Mouse (Mus musculus) cortical plate, adult 2 months (tissue): Measurements from ENCODE around the gene Rcc1. TPM values are rescaled to one million over a fixed set of nuclear protein-coding genes. Genes with fewer than 3 reads are reported as not detected.

Experiments
- H3K27ac ChIP-seq: fragments of 200-500 bp; 2 replicates; pipeline ENCODE4 v1.5.1; 2012; ENCODE audit warnings: low read length, control low read depth, inconsistent platforms; ENCODE audit not compliant: insufficient read depth
- H3K4me1 ChIP-seq: fragments of 200-500 bp; 2 replicates; pipeline ENCODE4 v1.6.1; 2011; ENCODE audit warnings: low read length; ENCODE audit not compliant: control insufficient read depth, insufficient read depth
- H3K4me3 ChIP-seq: fragments of 200-500 bp; 2 replicates; pipeline ENCODE4 v1.5.1; 2011; ENCODE audit warnings: mild to moderate bottlenecking, low read length, control low read depth; ENCODE audit not compliant: insufficient read depth
- CTCF ChIP-seq: fragments of 200-500 bp; IDR thresholded peaks from 2 replicates; pipeline ENCODE4 v1.5.1; 2011; ENCODE audit warnings: mild to moderate bottlenecking, control low read depth, low read length; ENCODE audit not compliant: insufficient read depth; ENCODE audit errors: extremely low read depth
- POLR2A ChIP-seq: fragments of 200-500 bp; IDR thresholded peaks from 2 replicates; pipeline ENCODE4 v1.6.1; 2011; ENCODE audit warnings: mild to moderate bottlenecking, low read length, control low read depth; ENCODE audit not compliant: insufficient read depth; ENCODE audit errors: extremely low read depth
- polyA plus RNA-seq: library from polyadenylated mRNA; depleted of rRNA; stranded (reverse); fragments of >200 nt; gene quantifications from 2 replicates; pipeline ENCODE4 v1.2.3, GENCODE M21; 2012

The Rcc1 gene
- polyA plus RNA-seq, 1 experiment = 8.8 TPM

DNA sequence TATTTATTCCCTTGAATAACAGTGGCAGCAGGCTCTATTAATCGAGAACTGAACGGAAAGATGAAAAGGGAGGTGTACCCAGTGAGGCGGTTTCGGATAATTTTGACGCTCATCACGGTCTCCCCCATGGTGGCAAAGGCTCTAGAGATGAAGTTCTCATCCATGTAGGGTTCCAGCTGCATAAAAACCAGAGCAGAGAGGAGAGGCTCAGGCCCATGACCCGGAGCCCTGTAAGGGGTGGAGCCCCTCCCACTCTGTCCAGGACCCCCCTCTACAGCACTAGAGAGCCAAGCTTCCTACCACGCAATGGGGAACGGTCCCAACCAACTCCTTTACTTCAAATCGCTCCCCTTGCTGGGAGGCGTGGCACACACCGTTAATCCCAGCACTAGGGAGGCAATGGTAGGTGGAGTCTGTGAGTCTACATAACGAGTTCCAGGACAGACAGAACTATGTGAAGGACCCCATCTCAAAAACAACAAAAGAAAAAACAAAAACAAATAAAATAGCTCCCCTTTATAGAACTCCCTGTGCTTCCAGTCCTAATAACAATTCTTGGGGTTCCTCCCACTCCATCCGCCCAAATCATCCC is 24.9 kb downstream of the Rcc1 start:
- Histone ChIP-seq H3K27ac (no peak overlapping the region), H3K4me1 (no peaks in the 10 kb centered on the region; the same call in 1 of the 2 replicates), H3K4me3 (peak overlapping the region; percentile 66)
- TF ChIP-seq POLR2A (no peak), CTCF (no peak)

GRCm38 (mm10) chr4:132326481-132326880 is 26.9 kb downstream of the Rcc1 start:
- Histone ChIP-seq H3K4me1 (no peaks in the 10 kb centered on the region; the same call in 1 of the 2 replicates), H3K4me3 (no peak overlapping the region), H3K27ac (no peak overlapping the region)
- TF ChIP-seq CTCF (no peak), POLR2A (no peak)

DNA sequence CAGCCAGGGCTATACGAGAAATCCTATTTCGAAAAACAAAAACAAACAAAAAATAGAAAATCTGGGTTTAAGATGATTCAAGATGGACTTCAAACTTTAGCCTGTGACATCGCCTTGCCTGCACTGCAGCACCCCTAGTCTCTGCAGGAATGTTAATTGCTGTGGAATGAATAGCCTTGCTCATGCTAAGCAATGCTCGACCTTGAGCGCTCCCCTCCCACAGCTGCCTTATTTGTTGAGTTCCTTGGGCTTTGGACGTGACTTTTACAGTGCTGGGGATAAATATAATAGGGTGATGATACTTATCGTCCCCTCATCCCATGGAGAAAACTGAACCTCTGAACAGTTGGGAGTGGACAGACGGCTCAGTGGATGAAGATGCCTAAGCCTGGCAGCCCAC is 37.7 kb downstream of the Rcc1 start:
- TF ChIP-seq POLR2A (no peak), CTCF (no peak)
- Histone ChIP-seq H3K4me1 (no peaks in the 10 kb centered on the region), H3K27ac (no peak overlapping the region), H3K4me3 (no peak overlapping the region)

DNA sequence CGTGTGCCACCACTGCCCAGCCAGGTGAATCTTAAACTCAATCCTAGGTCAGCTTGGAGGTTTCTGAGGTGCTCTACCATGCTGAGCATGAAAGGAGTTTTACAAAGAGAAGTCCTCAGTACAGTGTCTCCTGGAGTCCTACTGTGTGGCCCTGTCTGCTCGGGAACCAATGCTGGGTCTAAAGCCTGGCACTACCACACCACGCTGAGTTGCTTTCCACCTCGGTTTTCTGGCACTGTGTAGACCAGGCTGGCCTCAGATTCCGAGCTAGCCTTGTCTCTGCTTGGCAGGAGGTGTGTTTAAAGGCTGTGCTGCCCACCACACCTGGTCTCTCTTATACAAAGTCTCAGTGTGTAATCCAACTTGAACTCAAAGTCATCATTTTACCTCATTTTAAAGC is 40.8 kb downstream of the Rcc1 start:
- no peak for TF ChIP-seq POLR2A
- Histone ChIP-seq H3K27ac (no peak overlapping the region), H3K4me3 (no peak overlapping the region)

DNA sequence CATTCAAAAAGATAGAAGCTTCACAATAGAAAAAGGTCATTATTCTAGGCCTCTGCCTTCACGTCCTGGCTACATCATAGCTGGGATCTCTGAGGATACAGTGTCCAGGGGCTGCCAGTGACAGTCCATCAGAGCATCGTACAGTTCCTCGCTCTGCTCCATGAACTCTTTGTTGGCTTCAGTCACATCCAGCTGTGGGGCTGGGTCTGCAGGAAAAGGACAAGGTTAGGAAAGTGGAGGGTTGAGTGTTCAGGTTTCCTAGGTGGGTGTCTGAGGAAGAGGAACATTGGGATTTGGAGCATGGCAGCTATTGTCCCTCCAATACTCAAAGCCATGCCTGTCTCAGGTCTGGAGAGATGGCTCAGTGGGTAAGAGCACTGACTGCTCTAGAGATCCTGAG is 41.6 kb downstream of the Rcc1 start:
- no peak for TF ChIP-seq POLR2A
- no peak for TF ChIP-seq CTCF
- no peaks in the 10 kb centered on the region for H3K4me1 ChIP-seq

More for the DNA sequence above, 40.8 kb downstream of the Rcc1 start:
- H3K4me1 ChIP-seq = no peaks in the 10 kb centered on the region

DNA sequence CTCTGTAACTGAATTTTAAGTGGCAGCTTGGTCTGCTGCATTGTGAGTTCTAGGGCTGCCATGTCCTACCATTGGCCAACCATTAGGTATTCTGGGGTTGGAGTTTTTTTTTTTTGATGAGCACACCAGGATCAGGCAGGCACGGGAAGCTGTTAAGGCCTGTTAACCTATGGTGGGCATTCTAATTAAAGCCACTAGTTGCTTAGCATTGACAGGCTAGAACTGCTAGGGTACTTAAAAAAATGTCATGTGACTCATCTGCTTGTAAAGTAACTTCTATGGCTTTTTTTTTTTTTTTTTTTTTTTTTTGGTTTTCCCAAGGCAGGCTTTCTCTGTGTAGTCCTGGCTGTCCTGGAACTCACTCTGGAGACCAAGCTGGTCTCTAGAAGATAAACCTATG is 42.2 kb downstream of the Rcc1 start:
- Histone ChIP-seq H3K27ac (no peak overlapping the region), H3K4me3 (no peak overlapping the region), H3K4me1 (no peaks in the 10 kb centered on the region)
- no peak for TF ChIP-seq POLR2A
- TF ChIP-seq CTCF = no peak

More for the DNA sequence above, 41.6 kb downstream of the Rcc1 start:
- no peak overlapping the region for H3K27ac ChIP-seq
- H3K4me3 ChIP-seq = no peak overlapping the region

- TF ChIP-seq CTCF (peak; percentile 33), POLR2A (no peak)
- Histone ChIP-seq H3K4me3 (peak overlapping the region; percentile 84), H3K4me1 (no peaks in the 10 kb centered on the region), H3K27ac (no peak overlapping the region)
Measured at GRCm38 (mm10) chr4:132309849-132310472, 43.4 kb downstream of the Rcc1 start.

- no peaks in the 10 kb centered on the region for H3K4me1 ChIP-seq
- H3K4me3 ChIP-seq = peak overlapping the region; percentile 84
- TF ChIP-seq CTCF (no peak), POLR2A (no peak)
- peak overlapping the region; percentile 90 for H3K27ac ChIP-seq
Measured at GRCm38 (mm10) chr4:132309140-132309848, 44.1 kb downstream of the Rcc1 start.

- Histone ChIP-seq H3K27ac (peak overlapping the region; percentile 90), H3K4me3 (peak overlapping the region; percentile 84), H3K4me1 (no peaks in the 10 kb centered on the region)
- TF ChIP-seq CTCF = no peak
- TF ChIP-seq POLR2A = peak; percentile 100
Measured at GRCm38 (mm10) chr4:132308437-132309139, 44.8 kb downstream of the Rcc1 start.
